8 mouse cellular contexts compared by ENCODE assay signal in the genomic region with DNA sequence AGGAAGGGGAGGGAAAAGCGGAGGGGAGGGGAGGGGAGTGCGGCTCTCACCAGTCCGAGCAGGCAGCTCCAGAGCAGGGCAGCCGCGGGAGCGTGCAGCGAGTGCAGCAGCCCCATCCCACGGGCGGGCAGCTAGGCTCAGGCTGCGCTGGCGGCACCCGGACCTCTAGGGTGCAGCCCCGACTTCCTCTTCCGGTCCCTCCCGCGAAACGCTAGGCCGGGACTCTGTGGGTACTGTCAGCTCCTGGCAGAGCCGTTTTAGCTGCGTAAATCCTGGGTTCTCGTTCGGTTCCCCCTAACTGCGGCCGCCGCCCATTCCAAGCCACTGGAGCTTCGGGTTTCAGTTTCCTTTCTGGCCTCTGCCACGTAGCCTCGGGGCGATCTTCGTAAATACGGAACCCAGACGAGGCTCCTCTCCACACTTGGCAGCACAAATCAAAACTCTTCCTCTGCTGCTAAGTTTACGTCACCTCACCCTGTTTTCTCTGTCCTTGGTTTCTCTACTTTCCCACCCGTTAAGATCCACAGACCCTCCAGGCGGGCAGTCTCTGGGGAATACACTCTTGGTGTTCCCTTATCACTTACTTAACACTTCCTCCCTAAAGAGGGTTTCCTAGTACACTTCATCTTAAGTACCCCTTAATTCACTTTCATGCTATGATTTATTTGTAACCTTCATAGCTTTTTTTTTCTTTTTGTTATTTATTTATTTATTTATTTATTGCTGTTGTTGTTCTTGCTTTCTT. TPM values are rescaled to one million over a fixed set of nuclear protein-coding genes. Genes with fewer than 3 reads are reported as not detected.
DNase-seq lines count a peak whose midpoint lies in the region; ATAC-seq and TF ChIP-seq lines count a peak whose summit lies in the region.

A gene (minus strand): TSS at position 339 of the 745 bp plus-strand sequence.

- peak within 1 kb of the TSS; percentile 65 for H3K4me2 ChIP-seq in forebrain, embryonic 15.5 days (replicated peaks)

- peak within 1 kb of the TSS; percentile 85 for H3K9ac ChIP-seq in ES-E14 (ENCODE audit: insufficient read depth, low read depth, low read length, poor library complexity, severe bottlenecking)
- peak within 1 kb of the TSS; percentile 90 for H3K9ac ChIP-seq in forebrain, embryonic 15.5 days (replicated peaks)

- peak within 1 kb of the TSS; percentile 42 for H3K27ac ChIP-seq in ES-E14 (ENCODE audit: insufficient read depth, low read depth, low read length, poor library complexity, severe bottlenecking)
- H3K27ac ChIP-seq in forebrain, embryonic 15.5 days (replicated peaks): peak within 1 kb of the TSS; percentile 94

- intact Hi-C loops in heart, postnatal 25 days (cut with DNase I): loop anchor here (1.0 to 2.0 kb wide), 2 partner anchors 56 to 62 kb away; a partner anchor contains a TSS

- H3K4me1 ChIP-seq in ES-E14 (ENCODE audit: control insufficient read depth in 2 of 2, insufficient read depth in 2 of 2, low read length in 2 of 2, poor library complexity in 1 of 2): no peaks in the 10 kb centered on the region; a peak in 1 of 4 replicates
- H3K4me1 ChIP-seq in forebrain, embryonic 15.5 days: peaks cover 10% of the 10 kb centered on the region
- H3K4me1 ChIP-seq in lung, adult 2 months (ENCODE audit: control insufficient read depth, insufficient read depth, low read length): peaks cover 7% of the 10 kb centered on the region; the same call in 1 of the 2 replicates

- peak; percentile 95; the same call in 1 of the 2 replicates for TF ChIP-seq POLR2A in lung, adult 2 months (IDR thresholded peaks at IDR 0.05; ENCODE audit: borderline replicate concordance, extremely low read depth, low read depth, low read length)

- H3K36me3 ChIP-seq in ES-E14 (ENCODE audit: control insufficient read depth, insufficient read depth, low read length, poor library complexity, severe bottlenecking): no peaks in the 10 kb centered on the region
- H3K36me3 ChIP-seq in forebrain, embryonic 15.5 days: no peaks in the 10 kb centered on the region

- WGBS in forebrain, embryonic 15.5 days: under 1% methylated on average over 35 of the region's 35 CpGs
- under 1% methylated on average over 35 of the region's 35 CpGs for WGBS in lung, adult 2 months

- peak; percentile 64 for DNase-seq in ES-E14 (ENCODE audit: low read depth, low spot score)
- peak; percentile 95 for DNase-seq in cerebellum, adult 11-12 months
- DNase-seq in heart, postnatal 25 days (ENCODE audit: low spot score): peak; percentile 86
- peak; percentile 86 to 89 for DNase-seq in layer of hippocampus, adult 18-20 months (ENCODE audit: low spot score in 2 of 2)
- DNase-seq in lung, adult 2 months: peak; percentile 87
- peak; percentile 78 for DNase-seq in thymus, adult 18-20 months

- peak within 1 kb of the TSS; percentile 75 to 92 for H3K4me3 ChIP-seq in ES-E14 (ENCODE audit: insufficient read depth in 1 of 2, low read depth in 1 of 2, low read length in 2 of 2, poor library complexity in 1 of 2, severe bottlenecking in 1 of 2)
- peak within 1 kb of the TSS; percentile 80 for H3K4me3 ChIP-seq in forebrain, embryonic 15.5 days
- peak within 1 kb of the TSS; percentile 78 for H3K4me3 ChIP-seq in lung, adult 2 months (replicated peaks; ENCODE audit: extremely low read depth, low read depth, low read length)

- in situ Hi-C loops in ES-E14 (cut with MboI; ENCODE audit: low sequenced_read_pairs in 2 of 2, unreplicated experiment in 2 of 2): no loop called here

- peak; percentile 100 for ATAC-seq in forebrain, embryonic 15.5 days (replicated peaks)
- peak; percentile 96 for ATAC-seq in neutrophil, adult 5-6 weeks (ENCODE audit: extremely low read depth, insufficient number of reproducible peaks, low FRiP score, poor library complexity, severe bottlenecking)

- TF ChIP-seq CTCF in lung, adult 2 months (IDR thresholded peaks at IDR 0.05; ENCODE audit: insufficient read depth, low read length): no peak

- H3K9me3 ChIP-seq in ES-E14 (ENCODE audit: control insufficient read depth, insufficient read depth, low read depth, low read length): no peaks in the 10 kb centered on the region
- H3K9me3 ChIP-seq in forebrain, embryonic 15.5 days: no peaks in the 10 kb centered on the region

- H3K27me3 ChIP-seq in forebrain, embryonic 15.5 days: no peaks in the 10 kb centered on the region

TF ChIP-seq in ES-E14, 5 proteins besides CTCF, POLR2A, EP300 and RAD21:
- TF ChIP-seq ZC3H11A (IDR thresholded peaks at IDR 0.05; ENCODE audit: borderline replicate concordance, low read depth, low read length): no peak
- no peak for TF ChIP-seq CHD2 (IDR thresholded peaks at IDR 0.05; ENCODE audit: low read depth, low read length)
- TF ChIP-seq HCFC1 (IDR thresholded peaks at IDR 0.05; ENCODE audit: borderline replicate concordance, insufficient read depth, low read length): peak; percentile 79
- TF ChIP-seq ZNF384 (IDR thresholded peaks at IDR 0.05; ENCODE audit: low read depth, low read length): no peak
- TF ChIP-seq MAFK (IDR thresholded peaks at IDR 0.05; ENCODE audit: insufficient read depth, low read depth, low read length): no peak

RNA-seq across cellular contexts. Expression of the gene that starts here (rescaled TPM):
- 15.2 and 18.3 TPM in 2 replicates for total RNA-seq in ES-E14 (2012; rRNA removed)
- polyA plus RNA-seq in forebrain, embryonic 15.5 days (2015; fragmentation: Nextera tagmentation; extraction: Ambion mirVana): 43.5 and 45.0 TPM in 2 replicates
- total RNA-seq in heart, postnatal 25 days (2021): 10 to 100 TPM; 45.3 to 53.2 TPM
- total RNA-seq in layer of hippocampus, adult 18-20 months (2021): 10 to 100 TPM; 24.9 to 27.3 TPM
- 13.1 and 23.0 TPM in 2 replicates for polyA plus RNA-seq in lung, adult 2 months (2012; rRNA removed)
- 76.4 and 89.8 TPM in 2 replicates for total RNA-seq in neutrophil, adult 5-6 weeks (2017)

Comparison
In these comparisons a context has a peak if more than half of its experiments do, and no peak if none do; other contexts are left out.
1. Peak in every context shown above with its lines: DNase-seq, ATAC-seq, H3K4me3 ChIP-seq and H3K27ac ChIP-seq.